Mouse (Mus musculus) kidney, adult 9 months (tissue): ENCODE measurements around the gene Akap6.

Experiments used
- DNase-seq: peaks from one replicate; pipeline ENCODE4 v3.0.0; 2022

The Akap6 gene

GRCm38 (mm10) chr12:52790350-52790768, 91.2 kb downstream of the Akap6 start:
- DNase-seq = no peak

DNA sequence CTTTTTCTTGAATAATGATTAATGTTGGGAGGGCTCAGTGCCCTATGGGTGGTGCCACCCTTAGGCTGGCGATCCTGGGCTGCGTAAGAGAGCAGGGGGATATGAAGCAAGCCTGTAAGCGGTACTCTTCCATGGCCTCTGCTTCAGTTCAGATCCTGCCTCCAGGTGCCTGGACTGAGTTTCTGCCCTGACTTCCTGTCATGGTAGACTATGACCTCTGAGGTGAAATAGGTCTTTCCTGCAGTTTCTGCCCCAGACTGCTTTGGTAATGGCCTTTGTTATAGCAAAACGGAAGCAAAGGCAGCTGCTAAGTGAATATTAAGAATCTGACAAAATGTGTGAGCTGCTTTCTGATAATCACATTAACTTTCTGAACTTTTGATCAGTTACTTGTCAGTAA, 94.9 kb downstream of the Akap6 start:
- DNase-seq = no peak

- DNase-seq = no peak
Observed at GRCm38 (mm10) chr12:52795551-52796470, 96.6 kb downstream of the Akap6 start.

DNA sequence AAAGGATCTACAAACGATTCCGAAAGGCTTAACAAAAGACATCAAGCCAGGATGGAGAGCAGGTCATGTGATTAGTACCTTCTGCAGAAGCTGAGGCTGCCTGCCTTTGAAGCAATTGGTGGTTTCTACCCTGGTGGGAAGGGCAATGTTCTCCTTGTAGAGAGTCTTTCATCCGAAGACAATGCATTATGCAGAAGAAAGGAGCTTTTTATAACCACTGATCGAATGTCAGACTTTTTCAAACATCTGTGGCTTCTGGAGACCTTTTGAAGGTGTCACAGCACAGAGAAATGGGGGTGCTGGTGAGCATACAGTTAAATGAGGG, 97.2 kb downstream of the Akap6 start:
- DNase-seq = no peak

DNA sequence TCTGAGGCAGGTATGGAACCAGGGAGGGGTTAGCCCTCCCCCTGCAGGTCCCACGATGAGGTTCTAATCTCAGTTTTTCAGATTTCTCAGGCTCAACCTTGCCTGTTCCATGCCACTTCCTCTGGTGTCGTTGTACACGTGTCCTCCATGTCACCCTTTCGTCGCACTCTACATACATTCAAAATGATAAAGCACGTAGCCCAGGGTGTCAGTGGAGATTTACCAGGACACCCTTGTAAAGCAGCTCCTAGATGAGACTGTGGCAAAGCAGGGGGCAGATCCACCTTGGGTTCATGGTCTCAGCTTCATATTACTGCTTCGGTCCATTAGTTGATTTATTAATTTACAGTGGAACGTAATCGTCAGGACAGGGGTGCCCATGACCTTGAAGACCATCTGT, 100.5 kb downstream of the Akap6 start:
- DNase-seq = no peak

GRCm38 (mm10) chr12:52806273-52806672, 107.1 kb downstream of the Akap6 start:
- no peak for DNase-seq

- no peak for DNase-seq
Observed at GRCm38 (mm10) chr12:52818588-52818987, 119.4 kb downstream of the Akap6 start.

GRCm38 (mm10) chr12:52824774-52825173, 125.6 kb downstream of the Akap6 start:
- DNase-seq = no peak

DNA sequence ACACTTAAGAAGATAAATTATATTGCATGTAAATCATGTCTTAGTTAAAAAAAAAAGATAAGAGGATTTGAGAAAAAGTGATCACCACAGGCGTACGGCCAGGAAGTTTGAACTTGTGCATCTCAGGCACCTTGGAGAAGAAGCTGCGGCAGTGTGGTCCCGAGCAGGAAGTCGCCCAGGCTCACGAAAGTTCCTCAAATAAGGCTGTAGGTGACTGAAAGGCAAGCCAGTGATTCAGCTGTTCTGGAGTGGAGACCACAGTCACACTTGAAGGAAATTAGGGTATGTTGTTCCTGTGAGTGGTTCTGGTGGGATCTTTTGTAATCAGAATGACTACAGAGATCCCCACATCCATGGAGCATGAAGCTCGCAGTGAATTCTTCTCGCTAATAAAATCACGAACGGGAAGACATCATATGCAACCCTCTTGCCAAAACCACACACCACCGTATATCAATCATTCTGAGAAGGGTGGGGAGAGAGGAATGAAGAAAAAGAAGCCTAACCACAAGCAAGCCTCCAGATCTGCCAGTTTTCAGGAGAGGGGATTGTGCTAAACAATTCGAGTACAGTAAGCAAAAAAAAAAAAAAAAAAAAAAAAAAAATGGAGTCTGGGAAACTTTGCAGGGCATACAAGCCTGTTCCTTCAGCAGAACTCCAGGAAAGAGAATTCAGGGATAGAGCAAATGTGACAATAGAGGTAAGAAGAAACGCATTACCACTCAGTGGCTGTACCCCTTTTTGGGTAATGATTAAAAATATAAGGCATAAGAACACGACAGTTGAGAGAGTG, 130.0 kb downstream of the Akap6 start:
- no peak for DNase-seq

DNA sequence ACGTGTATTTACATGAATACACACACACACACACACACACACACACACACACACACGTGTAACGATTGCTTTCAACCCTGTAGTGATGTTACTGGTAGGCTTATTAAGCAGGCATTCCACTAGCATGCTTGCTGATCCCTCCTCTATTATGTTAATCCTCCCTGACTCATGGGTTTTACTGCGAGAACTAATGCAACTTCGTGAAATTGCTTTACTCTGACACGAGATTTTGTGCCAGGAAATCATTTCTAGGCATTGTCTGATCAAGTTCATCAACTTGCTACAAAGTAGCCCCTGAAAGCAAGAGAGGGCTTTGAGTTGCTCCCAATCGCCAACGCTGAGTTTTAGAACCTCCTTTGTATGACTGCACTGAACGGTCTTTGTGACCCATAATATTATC, 132.6 kb downstream of the Akap6 start:
- no peak for DNase-seq

DNA sequence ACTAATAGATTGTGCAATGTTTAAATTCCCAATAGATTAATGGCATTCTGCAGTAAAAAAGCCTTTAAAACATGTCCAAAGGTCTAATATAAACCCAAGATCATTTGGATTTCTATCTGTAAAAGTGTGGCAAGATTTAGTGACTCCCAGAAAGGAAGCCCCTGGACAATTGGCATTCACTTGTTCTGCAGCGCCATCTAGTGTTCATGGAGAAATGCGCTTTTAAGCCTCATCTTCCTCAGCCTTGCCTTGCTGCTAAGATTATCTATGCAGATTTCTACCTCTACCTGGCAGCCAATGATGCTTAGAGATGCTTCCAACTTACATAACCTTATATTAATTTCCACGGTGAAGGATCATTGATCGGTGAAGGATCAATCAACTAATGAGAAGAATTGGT, 133.0 kb downstream of the Akap6 start:
- peak; percentile 62 for DNase-seq

DNA sequence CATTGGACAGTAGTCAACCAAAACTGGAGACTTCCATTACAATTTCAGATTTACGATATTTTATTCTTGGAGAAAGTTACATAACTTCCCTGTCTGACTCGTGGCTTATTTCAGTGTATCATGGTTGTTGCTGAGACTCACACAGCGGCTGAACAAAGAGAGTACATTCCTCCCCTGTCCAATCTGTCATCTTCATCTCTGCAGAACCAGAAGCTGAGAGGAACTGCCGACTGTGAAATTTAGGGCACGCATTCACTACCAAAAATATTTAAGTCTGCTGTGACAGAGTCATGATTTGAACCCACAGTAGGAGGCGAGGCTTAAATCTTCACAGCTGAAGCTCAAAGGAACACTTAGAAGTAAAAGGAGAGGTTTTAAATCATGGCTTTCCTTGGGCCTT, 134.0 kb downstream of the Akap6 start:
- DNase-seq = no peak

GRCm38 (mm10) chr12:52834074-52834473, 134.9 kb downstream of the Akap6 start:
- no peak for DNase-seq

DNA sequence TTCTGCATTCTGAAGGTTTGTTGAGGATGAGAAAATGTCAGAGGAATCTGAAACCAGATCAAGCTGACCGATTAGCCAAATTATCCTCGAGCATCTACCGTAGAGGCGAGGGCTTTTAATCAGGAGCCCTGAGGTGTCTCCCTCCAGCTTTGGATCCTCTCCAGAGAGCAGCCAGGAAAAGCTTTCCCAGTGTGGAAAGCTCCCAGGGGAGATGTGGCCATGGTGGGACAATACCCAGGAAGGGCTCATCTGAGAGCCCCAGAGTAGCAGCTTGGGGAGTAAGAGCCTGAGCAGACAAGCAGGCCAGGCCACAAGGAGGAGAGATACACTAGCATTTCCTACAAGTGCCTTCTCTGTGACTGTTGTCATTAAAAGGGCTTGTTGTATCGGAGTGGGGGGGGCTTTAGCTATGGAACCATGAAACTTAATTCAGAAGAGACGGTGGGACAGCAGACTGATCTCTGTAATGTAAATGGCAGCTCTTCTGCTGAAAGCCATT, 135.6 kb downstream of the Akap6 start:
- DNase-seq = no peak

DNA sequence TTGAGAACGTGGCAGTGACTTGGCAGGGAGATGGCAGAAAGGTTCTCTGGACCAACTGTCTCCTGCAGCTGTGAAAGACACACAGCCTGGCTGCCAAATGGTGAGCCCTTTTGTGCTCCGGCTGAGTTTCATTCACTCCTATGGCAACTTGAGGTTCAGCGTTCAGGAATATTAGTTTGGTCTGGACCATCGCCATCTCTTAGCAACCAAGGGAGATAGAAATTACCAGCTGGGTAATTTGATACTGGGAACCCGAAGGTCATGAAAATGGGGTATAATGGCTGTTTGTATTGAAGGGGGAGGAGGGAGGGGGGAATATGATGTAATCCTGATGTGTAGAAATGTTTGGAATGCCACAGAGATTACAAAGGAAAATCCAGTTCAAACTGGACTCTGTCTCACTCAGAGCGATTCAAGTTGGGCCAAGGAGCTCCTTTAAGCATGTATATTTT, 136.1 kb downstream of the Akap6 start:
- no peak for DNase-seq

GRCm38 (mm10) chr12:52835914-52836546, 136.8 kb downstream of the Akap6 start:
- no peak for DNase-seq

DNA sequence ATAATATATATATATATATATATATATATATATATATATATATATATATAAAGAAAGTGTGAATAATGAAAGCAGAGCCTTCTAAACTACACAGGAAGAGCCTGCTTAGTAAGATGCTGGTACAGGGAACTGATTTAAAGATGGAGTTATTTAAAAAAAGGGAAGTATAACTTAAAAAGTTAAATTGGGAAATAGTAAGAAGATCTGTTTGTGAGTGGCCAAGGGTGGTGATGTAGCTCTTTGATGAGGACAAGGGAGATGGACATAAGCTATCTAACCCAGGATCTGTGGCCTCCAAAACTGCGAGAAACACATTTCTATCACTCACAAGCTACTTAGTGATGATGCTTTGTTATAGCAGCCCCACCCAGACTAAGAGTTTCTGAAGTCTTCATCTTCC, 146.8 kb downstream of the Akap6 start:
- no peak for DNase-seq

DNA sequence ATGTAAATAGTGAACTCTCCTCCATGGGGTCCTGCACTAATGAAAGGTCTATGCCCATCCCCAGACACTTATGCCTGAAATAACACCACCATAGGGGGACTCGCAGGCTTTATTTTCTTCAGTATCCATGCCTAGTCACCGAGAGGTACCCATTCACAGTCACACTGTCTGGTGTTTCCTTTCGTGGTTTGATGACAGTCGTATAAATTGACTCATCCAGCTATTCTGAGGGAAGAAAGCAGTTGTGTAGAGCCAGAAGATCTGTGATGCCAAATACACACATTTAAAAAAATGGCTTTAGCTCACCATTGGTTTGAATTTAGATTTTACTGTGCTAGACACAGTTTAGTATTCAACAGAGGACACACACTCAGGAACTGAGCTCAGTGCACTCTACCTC, 147.8 kb downstream of the Akap6 start:
- no peak for DNase-seq

GRCm38 (mm10) chr12:52847830-52848518, 148.8 kb downstream of the Akap6 start:
- DNase-seq = no peak

DNA sequence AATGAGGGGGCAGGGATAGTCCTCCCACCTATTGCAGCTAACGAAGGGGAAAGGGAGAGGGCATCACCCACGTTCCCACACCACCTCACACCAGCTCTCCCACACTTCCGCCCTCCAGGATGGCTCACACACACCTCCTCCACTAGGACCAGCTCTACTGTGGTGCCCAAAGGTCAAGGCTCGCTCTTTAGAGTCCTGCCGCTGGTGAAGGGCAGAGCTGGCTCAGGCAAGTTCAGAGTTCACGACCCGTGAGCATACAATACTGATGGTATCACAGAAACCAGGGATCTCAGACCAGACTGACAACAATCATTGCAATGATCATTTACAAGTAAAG, 149.3 kb downstream of the Akap6 start:
- no peak for DNase-seq

- DNase-seq = no peak
Observed at GRCm38 (mm10) chr12:52849297-52849696, 150.1 kb downstream of the Akap6 start.

DNA sequence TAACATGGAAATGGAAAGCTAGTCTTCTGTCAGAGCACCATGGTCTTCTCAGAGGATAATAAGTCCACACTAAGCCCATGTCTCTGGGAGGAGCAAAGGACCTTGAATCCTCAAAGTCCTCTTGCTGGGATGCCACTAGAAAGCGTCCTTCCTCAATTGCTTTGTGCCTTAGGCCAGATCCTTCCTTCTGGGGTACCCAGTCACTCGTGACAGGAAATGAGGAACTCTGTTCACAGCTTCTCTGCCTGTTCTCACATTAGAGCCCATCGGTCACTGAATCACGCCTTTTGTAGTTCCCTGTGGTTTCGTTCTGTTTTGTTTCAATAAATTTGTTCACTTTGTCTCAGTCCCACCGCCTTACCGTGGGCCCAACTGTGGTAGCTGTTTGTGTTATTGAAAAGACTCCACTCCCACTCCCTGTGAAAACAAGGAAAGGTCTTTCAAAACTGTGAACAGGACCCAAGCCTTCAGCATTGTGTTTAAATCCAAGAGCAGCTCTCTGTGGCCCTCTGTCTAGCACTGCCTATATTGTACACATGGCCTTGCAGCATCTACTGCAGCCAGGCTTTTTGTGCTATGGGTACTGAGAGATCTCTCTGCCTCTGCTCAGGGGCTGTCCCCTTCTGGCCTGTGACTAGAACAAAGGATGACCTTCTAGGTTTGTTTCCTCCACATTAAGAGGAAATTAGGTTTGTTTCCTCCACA, 151.3 kb downstream of the Akap6 start:
- no peak for DNase-seq
